Mouse (Mus musculus) neural tube, embryonic 14.5 days (tissue): ENCODE measurements around the gene Kansl1l. TPM values are rescaled to one million over a fixed set of nuclear protein-coding genes. Genes with fewer than 3 reads are reported as not detected.
A peak's percentile ranks its signal among the peaks of the same experiment; 100 is the strongest.

ENCODE experiments used
- ATAC-seq: fragments of 200-750 bp; cut with Nextera tagmentation; 2 replicates; pipeline ENCODE4 v1.8.0; 2017; ENCODE audit warnings: low read depth, mild to moderate bottlenecking, moderate TSS enrichment, moderate library complexity
- H3K27ac ChIP-seq: fragments of 300-500 bp; sonication (generic); 2 replicates; pipeline ENCODE4 v1.5.1; 2014; ENCODE audit warnings: low read depth, mild to moderate bottlenecking, control low read depth, low read length, moderate library complexity, mixed read lengths
- H3K27me3 ChIP-seq: fragments of 300-500 bp; sonication (generic); 2 replicates; pipeline ENCODE4 v1.6.1; 2014; ENCODE audit warnings: low read length; ENCODE audit not compliant: control insufficient read depth, insufficient read depth
- H3K36me3 ChIP-seq: fragments of 300-500 bp; sonication (generic); 2 replicates; pipeline ENCODE4 v1.6.1; 2014; ENCODE audit warnings: low read length, mixed read lengths; ENCODE audit not compliant: control insufficient read depth, insufficient read depth
- H3K4me1 ChIP-seq: fragments of 300-500 bp; sonication (generic); 2 replicates; pipeline ENCODE4 v1.6.1; 2014; ENCODE audit warnings: low read length; ENCODE audit not compliant: control insufficient read depth, insufficient read depth
- H3K4me2 ChIP-seq: fragments of 300-500 bp; sonication (generic); 2 replicates; pipeline ENCODE4 v1.6.1; 2014; ENCODE audit warnings: mild to moderate bottlenecking, low read depth, low read length, control low read depth
- H3K4me3 ChIP-seq: fragments of 300-500 bp; sonication (generic); 2 replicates; pipeline ENCODE4 v1.5.1; 2014; ENCODE audit warnings: low read depth, low read length, control low read depth, mixed read lengths
- H3K9ac ChIP-seq: fragments of 300-500 bp; sonication (generic); replicated peaks from 2 replicates; pipeline ENCODE4 v1.6.1; 2014; ENCODE audit warnings: low read depth, mild to moderate bottlenecking, control low read depth, low read length, mixed read lengths
- H3K9me3 ChIP-seq: fragments of 300-500 bp; sonication (generic); 2 replicates; pipeline ENCODE4 v1.6.1; 2016; ENCODE audit warnings: low read length; ENCODE audit not compliant: control insufficient read depth
- WGBS: fragments of 180-500 bp; shearing (Covaris S2); extraction: QIAGEN DNeasy Blood & Tissue Kit; methylation state at CpG from one replicate; pipeline ENCODE4 v1.1.7; 2014; 5-methylcytosine and 5-hydroxymethylcytosine counted together
- polyA plus RNA-seq: library from polyadenylated mRNA; unstranded; fragments of >200 nt; fragmentation: Nextera tagmentation; extraction: Ambion mirVana; gene quantifications from 2 replicates; pipeline ENCODE4 v1.2.1, GENCODE M21; 2014

Kansl1l gene
- polyA plus RNA-seq, 1 experiment from 2014 or later = 16.6 TPM

DNA sequence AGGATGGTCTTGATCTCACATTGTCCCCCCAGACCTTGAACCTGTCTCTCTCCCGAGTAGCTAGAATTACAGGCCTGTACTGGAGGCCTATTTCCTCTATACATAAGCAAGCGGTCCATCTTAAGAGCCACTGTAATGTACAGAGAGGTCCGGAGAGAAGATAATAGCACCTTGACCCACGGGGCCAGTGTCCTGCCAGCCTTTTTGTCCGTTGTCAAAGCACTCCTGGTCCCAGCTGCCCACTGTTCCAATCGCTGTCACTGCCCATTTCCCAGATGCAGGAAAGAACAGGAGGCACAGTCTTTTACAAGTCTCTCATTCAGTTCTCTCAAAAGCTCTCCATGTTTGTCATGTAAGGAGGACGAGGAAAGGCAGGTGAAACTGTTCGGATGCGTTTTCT lies 4.6 kb upstream of the Kansl1l start:
- 81% methylated on average over 9 of the region's 9 CpGs for WGBS

DNA sequence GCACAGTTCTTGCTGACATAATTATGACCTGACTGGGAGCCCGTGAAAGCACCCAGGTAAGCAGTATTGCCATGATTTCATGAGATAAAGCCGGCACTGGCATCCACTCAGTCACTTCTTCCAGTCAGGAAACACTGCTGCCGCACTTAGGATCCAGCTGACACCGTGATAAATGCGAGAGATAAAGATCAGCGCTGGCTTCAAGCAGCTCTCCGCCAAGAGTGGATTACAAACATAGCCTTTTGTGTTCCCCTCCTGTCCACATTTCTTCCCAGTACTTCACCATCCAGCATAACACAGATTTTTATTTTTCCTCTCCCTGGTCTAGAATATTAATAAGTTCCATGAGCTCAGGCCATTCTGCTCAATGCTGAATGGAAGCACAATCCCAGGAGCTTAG lies 2.9 kb upstream of the Kansl1l start:
- Histone ChIP-seq H3K4me2 (no peak overlapping the region), H3K4me1 (peaks cover 4% of the 10 kb centered on the region), H3K4me3 (no peak overlapping the region), H3K36me3 (no peaks in the 10 kb centered on the region), H3K27ac (no peak overlapping the region), H3K9ac (no peak overlapping the region), H3K9me3 (no peaks in the 10 kb centered on the region), H3K27me3 (no peaks in the 10 kb centered on the region)
- ATAC-seq = no peak
- 30% methylated on average over 7 of the region's 7 CpGs for WGBS

More for the DNA sequence above, 4.6 kb upstream of the Kansl1l start:
- no peak for ATAC-seq
- H3K27ac ChIP-seq = no peak overlapping the region
- H3K4me2 ChIP-seq = no peak overlapping the region
- H3K4me3 ChIP-seq = no peak overlapping the region
- H3K9ac ChIP-seq = no peak overlapping the region
- no peaks in the 10 kb centered on the region for H3K4me1 ChIP-seq
- no peaks in the 10 kb centered on the region for H3K36me3 ChIP-seq
- no peaks in the 10 kb centered on the region for H3K9me3 ChIP-seq
- H3K27me3 ChIP-seq = no peaks in the 10 kb centered on the region

DNA sequence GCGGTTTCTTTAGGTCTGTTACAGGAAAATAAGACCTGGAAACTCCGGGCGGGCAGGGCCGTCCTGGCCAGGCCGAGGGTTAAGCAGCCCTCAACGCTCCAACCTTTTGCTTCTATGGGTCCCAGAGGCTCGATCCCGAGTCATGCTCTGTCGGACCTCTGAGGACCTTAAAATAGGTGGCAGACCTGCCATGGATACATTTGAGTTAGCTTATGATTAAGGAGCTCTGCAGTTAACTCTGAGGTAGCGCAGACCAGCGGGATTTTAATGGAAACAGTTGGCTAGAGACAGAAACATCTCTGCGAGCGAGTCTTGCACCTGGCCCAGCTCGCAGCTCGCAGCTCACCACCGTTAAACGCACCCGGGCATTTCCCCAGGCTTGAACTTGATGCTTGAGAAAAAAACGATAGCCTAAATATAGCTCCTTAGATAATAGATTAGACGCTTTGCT lies 528 bp upstream of the Kansl1l start:
- peak overlapping the region; percentile 90 for H3K4me3 ChIP-seq
- peak overlapping the region; percentile 96 for H3K9ac ChIP-seq
- H3K9me3 ChIP-seq = no peaks in the 10 kb centered on the region
- under 1% methylated on average over 20 of the region's 20 CpGs for WGBS
- no peaks in the 10 kb centered on the region for H3K36me3 ChIP-seq
- no peaks in the 10 kb centered on the region for H3K27me3 ChIP-seq
- H3K4me2 ChIP-seq = peak overlapping the region; percentile 48
- H3K27ac ChIP-seq = peak overlapping the region; percentile 99; the same call in 1 of the 2 replicates
- H3K4me1 ChIP-seq = peaks cover 12% of the 10 kb centered on the region
- ATAC-seq = peak; percentile 55

DNA sequence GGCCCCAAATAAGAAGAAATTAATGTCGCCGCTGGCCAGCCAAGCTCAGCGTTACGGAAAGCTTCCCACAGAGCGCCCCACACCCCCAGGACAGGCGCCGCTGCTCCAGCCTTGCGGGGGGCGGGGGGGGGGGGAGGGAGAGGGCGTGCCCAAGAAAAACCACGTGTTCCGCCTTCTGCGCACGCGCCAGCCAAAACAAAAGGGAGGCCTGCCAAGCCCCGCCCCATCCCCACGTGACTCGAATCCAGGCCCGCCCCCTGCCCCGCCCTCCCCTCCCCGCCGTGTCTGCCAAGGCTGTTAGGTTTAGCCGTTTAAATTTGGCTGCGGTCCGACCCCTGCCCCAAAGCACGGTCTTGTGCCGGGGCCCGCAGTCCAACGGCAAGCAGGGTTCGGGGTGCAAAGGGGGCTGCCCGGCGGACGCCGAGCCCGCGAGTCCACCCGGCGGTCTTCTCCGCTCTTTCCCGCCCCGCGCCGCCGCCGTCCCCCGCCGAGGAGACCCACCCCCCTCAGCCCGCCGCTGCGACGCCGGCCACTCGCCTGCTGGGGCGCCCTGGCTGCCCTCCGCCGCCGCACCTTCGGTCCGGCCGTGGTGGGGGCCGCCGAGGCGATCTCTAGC lies 417 bp downstream of the Kansl1l start:
- H3K9ac ChIP-seq = peak overlapping the region; percentile 96
- H3K27ac ChIP-seq = peak overlapping the region; percentile 99
- H3K36me3 ChIP-seq = no peaks in the 10 kb centered on the region
- H3K9me3 ChIP-seq = no peaks in the 10 kb centered on the region
- peaks cover 12% of the 10 kb centered on the region for H3K4me1 ChIP-seq
- H3K27me3 ChIP-seq = no peaks in the 10 kb centered on the region
- H3K4me3 ChIP-seq = peak overlapping the region; percentile 90
- ATAC-seq = peak; percentile 90
- peak overlapping the region; percentile 72 for H3K4me2 ChIP-seq
- 0% methylated on average over 32 of the region's 63 CpGs for WGBS

DNA sequence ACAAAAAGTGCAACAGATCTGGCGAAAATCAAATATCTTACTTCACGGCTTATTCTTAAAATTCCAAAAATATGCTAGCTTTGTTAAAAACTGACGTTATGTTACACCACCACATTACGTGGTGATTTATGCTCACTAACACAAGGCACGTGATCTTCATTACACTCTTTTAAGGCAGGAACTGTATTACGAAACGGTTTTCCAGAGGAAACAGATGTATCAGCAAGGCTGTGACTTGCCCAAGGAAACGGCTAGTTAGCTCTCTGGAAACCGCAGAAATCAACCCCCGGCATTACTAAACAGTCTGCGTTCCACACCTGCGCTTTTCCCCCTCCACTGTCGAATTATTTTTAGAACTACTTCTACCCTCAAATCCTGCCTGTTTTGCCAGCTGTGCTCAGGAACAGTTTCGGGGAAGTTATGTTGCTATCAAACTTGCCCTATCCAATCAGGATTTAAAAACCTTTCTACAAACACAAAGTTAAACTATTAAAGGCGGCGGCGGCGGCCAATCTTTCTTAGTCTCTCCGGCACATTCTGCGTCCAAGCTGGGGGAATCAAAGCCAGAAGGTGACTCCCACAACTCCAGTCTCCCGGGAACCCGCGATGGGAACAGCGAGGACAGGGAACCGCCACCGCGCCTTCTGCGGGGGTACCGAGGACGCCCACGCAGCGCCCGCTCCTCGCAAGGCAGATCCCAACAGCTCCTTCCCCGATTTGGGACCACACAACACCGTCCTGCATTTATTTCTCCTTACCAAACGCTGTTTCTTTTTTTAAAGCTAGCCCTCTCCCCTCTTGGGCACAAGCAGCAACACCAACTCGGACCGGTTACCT lies 1.2 kb downstream of the Kansl1l start:
- Histone ChIP-seq H3K4me3 (peak overlapping the region; percentile 90), H3K27me3 (no peaks in the 10 kb centered on the region), H3K4me1 (peaks cover 12% of the 10 kb centered on the region), H3K36me3 (no peaks in the 10 kb centered on the region), H3K9ac (peak overlapping the region; percentile 61), H3K9me3 (no peaks in the 10 kb centered on the region), H3K27ac (peak overlapping the region; percentile 99), H3K4me2 (peak overlapping the region; percentile 72)
- WGBS = under 1% methylated on average over 39 of the region's 39 CpGs
- ATAC-seq = no peak; the same call in none of the 2 replicates

DNA sequence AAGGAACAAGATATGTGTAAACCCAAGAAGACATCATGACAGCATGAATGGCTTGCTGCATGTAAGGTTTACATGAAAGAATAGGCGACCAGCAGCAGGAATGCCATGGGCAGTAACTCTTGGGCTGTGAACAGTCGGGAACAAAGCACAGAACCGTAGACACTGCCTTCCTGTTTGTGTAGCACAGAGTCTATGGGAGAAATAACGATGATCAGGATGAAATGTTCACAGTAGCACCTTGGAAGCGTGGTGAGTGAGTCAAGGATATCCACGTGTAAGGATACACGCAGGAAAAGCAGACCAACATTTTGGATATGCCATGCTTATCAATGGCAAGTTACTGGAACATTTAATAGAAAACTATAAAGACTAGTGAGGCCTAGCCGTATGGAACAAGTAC lies 2.6 kb downstream of the Kansl1l start:
- H3K36me3 ChIP-seq = no peaks in the 10 kb centered on the region
- no peak for ATAC-seq
- H3K9me3 ChIP-seq = no peaks in the 10 kb centered on the region
- peaks cover 12% of the 10 kb centered on the region for H3K4me1 ChIP-seq
- H3K4me2 ChIP-seq = peak overlapping the region; percentile 31
- no peaks in the 10 kb centered on the region for H3K27me3 ChIP-seq
- H3K9ac ChIP-seq = no peak overlapping the region
- H3K27ac ChIP-seq = no peak overlapping the region
- WGBS = 38% methylated on average over 8 of the region's 8 CpGs
- H3K4me3 ChIP-seq = no peak overlapping the region

DNA sequence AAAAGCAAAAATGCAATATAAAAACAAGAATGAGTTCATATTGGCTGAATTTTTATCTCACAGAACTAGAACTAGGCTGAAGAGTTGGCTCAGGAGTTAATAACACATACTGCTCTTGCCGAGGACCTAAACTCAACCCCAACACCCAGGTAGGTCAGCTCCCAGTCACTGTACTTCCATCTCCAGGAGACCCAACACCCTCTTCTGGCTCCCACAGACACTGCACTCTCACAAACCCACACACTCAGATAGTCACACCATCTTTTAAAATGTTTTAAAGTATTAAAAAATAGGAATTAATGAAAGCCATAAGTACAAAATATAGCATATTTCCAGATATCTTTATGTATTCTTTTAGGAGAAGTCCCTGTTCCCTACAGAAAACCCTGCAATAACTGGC lies 4.2 kb downstream of the Kansl1l start:
- H3K9ac ChIP-seq = no peak overlapping the region
- 86% methylated on average over 1 of the region's 1 CpGs for WGBS
- H3K4me3 ChIP-seq = no peak overlapping the region
- ATAC-seq = no peak
- no peak overlapping the region for H3K27ac ChIP-seq
- H3K27me3 ChIP-seq = no peaks in the 10 kb centered on the region
- no peaks in the 10 kb centered on the region for H3K36me3 ChIP-seq
- no peaks in the 10 kb centered on the region for H3K9me3 ChIP-seq
- no peak overlapping the region for H3K4me2 ChIP-seq
- H3K4me1 ChIP-seq = peaks cover 12% of the 10 kb centered on the region

DNA sequence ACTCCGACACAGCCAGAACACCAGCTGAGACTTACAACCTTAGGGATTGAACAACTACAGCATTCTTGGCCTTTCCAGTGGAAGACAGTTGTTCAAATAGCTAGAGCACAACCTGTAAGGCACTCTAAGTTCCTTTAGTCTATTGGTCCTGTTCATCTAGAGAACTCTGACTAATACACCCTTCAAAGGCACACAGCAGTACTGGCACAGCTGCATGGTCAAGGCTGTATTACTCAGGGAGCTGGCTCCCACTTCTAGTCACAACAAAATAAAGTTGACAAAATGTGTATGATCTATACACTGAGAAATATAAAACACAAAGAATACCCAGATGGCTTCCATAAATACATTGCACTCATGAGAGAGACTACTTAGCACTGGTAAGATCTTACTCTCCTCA lies 10.5 kb downstream of the Kansl1l start:
- Histone ChIP-seq H3K4me3 (no peak overlapping the region), H3K9ac (no peak overlapping the region), H3K27ac (no peak overlapping the region), H3K4me2 (no peak overlapping the region), H3K27me3 (no peaks in the 10 kb centered on the region), H3K36me3 (no peaks in the 10 kb centered on the region), H3K9me3 (no peaks in the 10 kb centered on the region), H3K4me1 (no peaks in the 10 kb centered on the region)
- WGBS = 82% methylated on average over 1 of the region's 1 CpGs
- no peak for ATAC-seq

DNA sequence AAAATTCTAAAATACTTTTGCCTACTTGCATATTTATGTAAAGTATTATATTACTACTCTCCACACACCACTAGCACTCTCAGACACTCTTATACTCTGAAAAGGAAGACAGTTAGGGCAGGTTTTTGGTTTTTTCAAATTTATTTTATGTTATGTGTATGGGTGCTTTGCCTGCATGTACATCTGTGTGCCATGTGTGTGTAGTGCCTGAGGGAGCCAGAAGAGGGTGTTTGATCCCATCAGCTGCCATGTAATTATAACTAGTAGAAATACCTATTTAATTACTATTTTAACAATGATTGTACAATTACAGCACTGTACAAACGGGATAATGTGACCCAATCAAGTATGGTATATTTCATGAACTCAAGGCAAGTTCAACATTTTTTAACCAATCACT lies 12.0 kb downstream of the Kansl1l start:
- Histone ChIP-seq H3K27me3 (no peaks in the 10 kb centered on the region), H3K4me3 (no peak overlapping the region), H3K36me3 (peaks cover 5% of the 10 kb centered on the region; the same call in 1 of the 2 replicates), H3K4me2 (no peak overlapping the region), H3K9ac (no peak overlapping the region), H3K4me1 (no peaks in the 10 kb centered on the region), H3K27ac (no peak overlapping the region), H3K9me3 (no peaks in the 10 kb centered on the region)
- ATAC-seq = no peak
- 90% methylated on average over 1 of the region's 1 CpGs for WGBS
